Mouse (Mus musculus): ENCODE data around the gene Adam11. TPM values are rescaled to one million over a fixed set of nuclear protein-coding genes. Genes with fewer than 3 reads are reported as not detected.

Adam11 gene
- polyA plus RNA-seq, 1 experiment from 2014 or later: 5.3 TPM

GRCm38 (mm10) chr11:102810721-102811485 lies 49.7 kb downstream of the Adam11 start:
- no peak for ATAC-seq (replicated peaks; ENCODE audit: extremely low read depth, insufficient read depth, low FRiP score)

GRCm38 (mm10) chr11:102814881-102815280 lies 53.6 kb downstream of the Adam11 start:
- Histone ChIP-seq H3K27ac (ENCODE audit: low read length) (no peak overlapping the region; the same call in 1 of the 2 replicates), H3K4me2 (ENCODE audit: low read depth, low read length) (no peak overlapping the region), H3K9ac (ENCODE audit: low read length) (no peak overlapping the region), H3K4me3 (ENCODE audit: low read length) (no peak overlapping the region), H3K36me3 (ENCODE audit: control insufficient read depth, insufficient read depth) (no peaks in the 10 kb centered on the region), H3K4me1 (ENCODE audit: control insufficient read depth, insufficient read depth, low read length) (peaks cover 33% of the 10 kb centered on the region), H3K9me3 (replicated peaks; ENCODE audit: control insufficient read depth, low read length) (no peaks in the 10 kb centered on the region), H3K27me3 (ENCODE audit: control insufficient read depth, insufficient read depth, low read length) (no peaks in the 10 kb centered on the region)
- no peak for ATAC-seq (replicated peaks; ENCODE audit: extremely low read depth, insufficient read depth, low FRiP score)

More at GRCm38 (mm10) chr11:102810721-102811485, 49.7 kb downstream of the Adam11 start:
- Histone ChIP-seq H3K9me3 (replicated peaks; ENCODE audit: control insufficient read depth, low read length) (no peaks in the 10 kb centered on the region), H3K27me3 (ENCODE audit: control insufficient read depth, insufficient read depth, low read length) (no peaks in the 10 kb centered on the region), H3K4me2 (ENCODE audit: low read depth, low read length) (no peak overlapping the region), H3K4me1 (ENCODE audit: control insufficient read depth, insufficient read depth, low read length) (peaks cover 35% of the 10 kb centered on the region), H3K4me3 (ENCODE audit: low read length) (no peak overlapping the region), H3K27ac (ENCODE audit: low read length) (no peak overlapping the region), H3K9ac (ENCODE audit: low read length) (no peak overlapping the region), H3K36me3 (ENCODE audit: control insufficient read depth, insufficient read depth) (no peaks in the 10 kb centered on the region)
- WGBS: 60% methylated on average over 4 of the region's 4 CpGs

DNA sequence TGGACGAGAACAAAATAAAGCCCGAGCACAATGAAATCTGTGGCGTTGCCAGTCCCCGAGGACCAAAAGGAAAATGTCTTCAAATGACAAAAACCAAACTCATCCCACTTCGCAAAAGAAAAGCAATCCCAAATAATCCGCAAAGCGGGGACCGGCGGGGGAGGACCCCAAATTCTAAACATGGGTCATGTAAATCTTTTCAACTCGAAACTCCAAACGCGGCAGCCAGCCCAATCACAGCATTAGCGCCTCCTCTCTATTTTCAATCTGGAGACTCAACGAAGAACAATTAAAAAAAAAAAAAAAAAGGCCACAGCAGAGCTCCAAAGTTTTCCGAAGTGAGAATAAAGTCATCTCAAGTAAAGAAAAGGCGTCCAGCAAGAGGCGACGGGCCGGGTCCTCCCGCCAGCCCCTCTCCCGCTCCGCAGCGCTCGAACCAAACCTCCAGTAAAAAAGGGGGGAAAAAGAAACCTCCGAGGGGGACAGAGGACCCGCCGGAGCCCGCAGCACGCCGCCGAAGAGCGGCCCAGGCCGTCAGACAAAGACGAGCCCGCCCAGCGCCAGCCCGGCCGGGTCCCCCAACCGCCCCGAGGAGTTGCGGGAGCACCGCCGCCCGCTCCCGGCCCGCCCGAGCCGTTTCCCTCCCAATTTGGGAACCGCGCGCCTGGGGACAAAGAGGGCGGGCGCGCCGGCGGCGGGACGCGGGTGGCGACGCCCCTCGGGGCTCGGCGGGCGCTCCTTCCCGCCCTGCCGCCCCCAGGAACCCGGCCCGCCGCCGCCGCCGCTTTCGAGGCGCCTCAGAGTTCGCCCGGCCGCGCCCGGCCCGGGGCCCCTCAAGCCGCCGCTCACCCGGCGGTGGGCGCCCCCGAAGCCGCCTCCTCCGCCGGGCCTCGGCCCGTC lies 57.1 kb downstream of the Adam11 start:
- Histone ChIP-seq H3K9me3 (replicated peaks; ENCODE audit: control insufficient read depth, low read length) (no peaks in the 10 kb centered on the region), H3K4me1 (ENCODE audit: control insufficient read depth, insufficient read depth, low read length) (peaks cover 26% of the 10 kb centered on the region), H3K27ac (ENCODE audit: low read length) (peak overlapping the region; percentile 98), H3K4me3 (ENCODE audit: low read length) (peak overlapping the region; percentile 76), H3K27me3 (ENCODE audit: control insufficient read depth, insufficient read depth, low read length) (no peaks in the 10 kb centered on the region), H3K9ac (ENCODE audit: low read length) (peak overlapping the region; percentile 99), H3K36me3 (ENCODE audit: control insufficient read depth, insufficient read depth) (no peaks in the 10 kb centered on the region), H3K4me2 (ENCODE audit: low read depth, low read length) (peak overlapping the region; percentile 73)
- ATAC-seq (replicated peaks; ENCODE audit: extremely low read depth, insufficient read depth, low FRiP score): peak; percentile 53
- WGBS: under 1% methylated on average over 78 of the region's 92 CpGs

DNA sequence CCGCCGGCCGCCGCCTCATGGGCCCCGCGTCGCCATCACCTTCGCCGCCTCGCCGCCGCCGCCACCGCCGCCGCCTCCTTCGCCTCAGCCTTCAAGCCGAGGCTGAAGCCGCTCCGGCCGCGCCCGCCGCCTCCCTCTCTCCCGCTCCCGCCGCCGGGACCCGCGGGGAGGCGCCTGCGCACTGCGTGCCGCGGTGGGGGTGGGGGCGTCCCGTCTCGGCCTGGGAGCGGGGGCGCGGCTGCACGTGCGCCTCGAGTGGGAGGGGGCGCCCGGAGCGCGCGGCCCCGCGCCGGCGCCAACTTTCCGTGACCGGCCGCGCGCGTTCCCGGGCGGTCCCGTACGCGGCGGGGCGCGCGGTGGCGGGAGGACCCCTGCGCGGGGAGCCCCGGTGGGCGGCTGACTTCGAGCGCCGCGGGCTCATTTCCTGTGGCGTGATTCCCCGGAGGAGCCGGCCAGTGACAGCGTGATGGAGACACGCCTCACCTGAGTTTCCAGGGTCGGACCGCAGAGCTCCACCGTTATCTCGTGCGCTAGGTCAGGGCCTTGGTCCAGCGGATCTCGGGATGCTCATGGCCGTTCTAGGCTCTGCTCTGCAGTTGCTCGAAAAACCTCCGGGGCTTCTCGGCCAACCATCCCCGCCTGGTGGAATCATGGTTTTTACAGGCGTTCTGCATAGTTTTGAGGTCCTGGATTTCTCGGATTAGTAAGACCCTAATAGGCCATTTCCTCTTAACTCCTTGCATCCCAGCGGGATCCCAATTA lies 58.0 kb downstream of the Adam11 start, which contains the start of gene Gjc1:
Gene Gjc1 (minus strand): TSS at position 680 of the 762 bp plus-strand sequence.
- no peaks in the 10 kb centered on the region for H3K27me3 ChIP-seq (ENCODE audit: control insufficient read depth, insufficient read depth, low read length)
- H3K27ac ChIP-seq (ENCODE audit: low read length): peak within 1 kb of the TSS; percentile 98
- H3K4me2 ChIP-seq (ENCODE audit: low read depth, low read length): peak within 1 kb of the TSS; percentile 73
- peak; percentile 88 for ATAC-seq (replicated peaks; ENCODE audit: extremely low read depth, insufficient read depth, low FRiP score)
- no peaks in the 10 kb centered on the region for H3K36me3 ChIP-seq (ENCODE audit: control insufficient read depth, insufficient read depth)
- H3K4me1 ChIP-seq (ENCODE audit: control insufficient read depth, insufficient read depth, low read length): peaks cover 19% of the 10 kb centered on the region
- peak within 1 kb of the TSS; percentile 99 for H3K9ac ChIP-seq (ENCODE audit: low read length)
- no peaks in the 10 kb centered on the region for H3K9me3 ChIP-seq (replicated peaks; ENCODE audit: control insufficient read depth, low read length)
- peak within 1 kb of the TSS; percentile 76 for H3K4me3 ChIP-seq (ENCODE audit: low read length)
- WGBS: under 1% methylated on average over 91 of the region's 97 CpGs

GRCm38 (mm10) chr11:102819783-102820385 lies 58.6 kb downstream of the Adam11 start:
- H3K27ac ChIP-seq (ENCODE audit: low read length): peak overlapping the region; percentile 98
- H3K9ac ChIP-seq (ENCODE audit: low read length): peak overlapping the region; percentile 99
- ATAC-seq (replicated peaks; ENCODE audit: extremely low read depth, insufficient read depth, low FRiP score): no peak
- H3K4me1 ChIP-seq (ENCODE audit: control insufficient read depth, insufficient read depth, low read length): peaks cover 17% of the 10 kb centered on the region
- WGBS: 12% methylated on average over 14 of the region's 14 CpGs
- H3K36me3 ChIP-seq (ENCODE audit: control insufficient read depth, insufficient read depth): no peaks in the 10 kb centered on the region
- H3K4me2 ChIP-seq (ENCODE audit: low read depth, low read length): peak overlapping the region; percentile 73
- peak overlapping the region; percentile 76 for H3K4me3 ChIP-seq (ENCODE audit: low read length)
- H3K27me3 ChIP-seq (ENCODE audit: control insufficient read depth, insufficient read depth, low read length): no peaks in the 10 kb centered on the region
- no peaks in the 10 kb centered on the region for H3K9me3 ChIP-seq (replicated peaks; ENCODE audit: control insufficient read depth, low read length)

GRCm38 (mm10) chr11:102820432-102820831 lies 59.2 kb downstream of the Adam11 start:
- Histone ChIP-seq H3K4me2 (ENCODE audit: low read depth, low read length) (no peak overlapping the region), H3K27me3 (ENCODE audit: control insufficient read depth, insufficient read depth, low read length) (no peaks in the 10 kb centered on the region), H3K27ac (ENCODE audit: low read length) (no peak overlapping the region), H3K4me3 (ENCODE audit: low read length) (no peak overlapping the region), H3K4me1 (ENCODE audit: control insufficient read depth, insufficient read depth, low read length) (peaks cover 13% of the 10 kb centered on the region), H3K36me3 (ENCODE audit: control insufficient read depth, insufficient read depth) (no peaks in the 10 kb centered on the region), H3K9me3 (replicated peaks; ENCODE audit: control insufficient read depth, low read length) (no peaks in the 10 kb centered on the region), H3K9ac (ENCODE audit: low read length) (no peak overlapping the region)
- 47% methylated on average over 3 of the region's 3 CpGs for WGBS
- no peak for ATAC-seq (replicated peaks; ENCODE audit: extremely low read depth, insufficient read depth, low FRiP score)

DNA sequence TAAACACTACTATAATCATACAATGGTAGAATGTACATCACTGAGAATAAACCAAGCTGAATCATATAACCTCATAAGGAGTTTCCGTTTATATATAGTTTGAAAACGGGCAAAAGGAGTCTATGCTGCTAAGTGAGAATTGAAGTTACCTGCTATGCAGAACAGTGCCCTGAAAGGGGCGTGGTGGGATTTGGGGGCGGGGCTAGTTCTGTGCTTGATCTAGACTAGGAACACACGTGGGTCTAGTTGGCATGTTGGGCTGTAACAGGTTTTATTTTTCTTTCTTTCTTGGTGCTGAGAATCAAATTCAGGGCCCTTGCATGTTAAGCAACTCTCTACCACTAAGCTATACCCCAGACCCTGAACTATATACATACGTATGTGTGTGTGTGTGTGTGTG lies 60.0 kb downstream of the Adam11 start:
- Histone ChIP-seq H3K4me3 (ENCODE audit: low read length) (no peak overlapping the region), H3K27ac (ENCODE audit: low read length) (no peak overlapping the region), H3K27me3 (ENCODE audit: control insufficient read depth, insufficient read depth, low read length) (no peaks in the 10 kb centered on the region), H3K9ac (ENCODE audit: low read length) (no peak overlapping the region), H3K4me1 (ENCODE audit: control insufficient read depth, insufficient read depth, low read length) (peaks cover 7% of the 10 kb centered on the region), H3K4me2 (ENCODE audit: low read depth, low read length) (no peak overlapping the region), H3K9me3 (replicated peaks; ENCODE audit: control insufficient read depth, low read length) (no peaks in the 10 kb centered on the region), H3K36me3 (ENCODE audit: control insufficient read depth, insufficient read depth) (no peaks in the 10 kb centered on the region)
- 59% methylated on average over 6 of the region's 6 CpGs for WGBS
- ATAC-seq (replicated peaks; ENCODE audit: extremely low read depth, insufficient read depth, low FRiP score): no peak

DNA sequence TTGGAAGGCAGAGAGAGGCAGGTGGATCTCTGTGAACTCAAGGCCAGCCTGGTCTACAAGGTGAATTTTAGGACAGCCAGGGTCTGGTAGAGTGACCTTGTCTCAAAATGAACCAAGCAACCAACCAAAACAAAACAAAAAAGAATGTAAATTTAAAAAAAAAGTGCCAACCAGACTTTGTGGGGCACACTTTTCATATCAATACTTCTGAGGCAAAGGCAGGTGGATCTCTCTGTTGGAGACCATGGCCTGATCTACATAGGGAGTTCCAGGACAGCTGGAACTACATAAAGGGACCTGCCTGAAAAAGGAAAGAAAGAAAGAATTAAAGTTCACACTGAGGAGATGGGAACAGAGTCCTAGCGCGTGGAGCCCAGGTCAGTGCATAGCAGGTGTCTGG lies 65.2 kb downstream of the Adam11 start:
- ATAC-seq (replicated peaks; ENCODE audit: extremely low read depth, insufficient read depth, low FRiP score): no peak
- 83% methylated on average over 2 of the region's 2 CpGs for WGBS

More for the DNA sequence above, 65.2 kb downstream of the Adam11 start:
- Histone ChIP-seq H3K4me2 (ENCODE audit: low read depth, low read length) (no peak overlapping the region), H3K9me3 (replicated peaks; ENCODE audit: control insufficient read depth, low read length) (no peaks in the 10 kb centered on the region), H3K4me3 (ENCODE audit: low read length) (no peak overlapping the region), H3K27ac (ENCODE audit: low read length) (no peak overlapping the region), H3K36me3 (ENCODE audit: control insufficient read depth, insufficient read depth) (no peaks in the 10 kb centered on the region), H3K9ac (ENCODE audit: low read length) (no peak overlapping the region), H3K27me3 (ENCODE audit: control insufficient read depth, insufficient read depth, low read length) (no peaks in the 10 kb centered on the region), H3K4me1 (ENCODE audit: control insufficient read depth, insufficient read depth, low read length) (peaks cover 6% of the 10 kb centered on the region; the same call in 1 of the 2 replicates)

Data from heart, embryonic 16.5 days (tissue).